ENCODE assay signal across 15 mouse cellular contexts in the genomic region with DNA sequence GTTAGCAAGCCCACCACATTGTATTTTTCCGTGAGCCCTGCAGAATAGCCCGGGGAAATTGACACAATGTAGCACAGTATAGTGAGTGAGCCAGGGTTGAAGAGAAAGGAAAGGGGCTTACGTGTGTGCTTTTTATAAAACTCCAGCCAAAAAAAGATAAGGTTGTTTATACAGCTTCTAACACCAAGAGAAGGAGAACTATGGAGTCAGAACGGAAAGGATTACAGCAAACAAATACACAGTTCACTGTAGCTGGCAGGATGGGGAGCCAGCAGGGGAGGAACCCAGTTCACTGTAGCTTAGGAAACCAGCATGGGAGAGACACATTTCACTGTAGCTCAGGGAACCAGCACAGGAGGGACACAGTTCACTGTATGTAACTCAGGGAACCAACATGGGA.
A peak's percentile ranks its signal among the peaks of the same experiment; 100 is the strongest.
DNase-seq lines count a peak whose midpoint lies in the region; ATAC-seq and TF ChIP-seq lines count a peak whose summit lies in the region.
"Had no signal": no experiment of that assay in that cellular context is flagged by ENCODE, and none has a peak within 500 bp of the region (broad histone marks: within the 10 kb centered on the region; RNA-seq: fewer than 3 reads in every experiment).

No protein-coding gene starts in this region.

- no peak for TF ChIP-seq EP300 in liver, postnatal 0 days (IDR thresholded peaks at IDR 0.05; ENCODE audit: low read depth)
- TF ChIP-seq EP300 in stomach, postnatal 0 days (optimal IDR thresholded peaks at IDR 0.05) = no peak

- 61% methylated on average over 4 of the region's 4 CpGs for whole genome bisulfite sequencing in hindbrain, embryonic 14.5 days
- 72% methylated on average over 4 of the region's 4 CpGs for WGBS in hindbrain, embryonic 11.5 days
- WGBS in liver, postnatal 0 days (ENCODE audit: insufficient replicate concordance) = 38% methylated on average over 4 of the region's 4 CpGs
- WGBS in stomach, postnatal 0 days = 12% methylated on average over 4 of the region's 4 CpGs

- H3K27me3 ChIP-seq in hindbrain, embryonic 14.5 days (ENCODE audit: control insufficient read depth, insufficient read depth, low read length) = no peaks in the 10 kb centered on the region
- no peaks in the 10 kb centered on the region for H3K27me3 ChIP-seq in hindbrain, embryonic 11.5 days (ENCODE audit: control insufficient read depth, insufficient read depth, low read length)
- no peaks in the 10 kb centered on the region for H3K27me3 ChIP-seq in liver, postnatal 0 days (ENCODE audit: insufficient read depth, low read length)
- H3K27me3 ChIP-seq in stomach, postnatal 0 days (ENCODE audit: control insufficient read depth, insufficient read depth, low read length) = no peaks in the 10 kb centered on the region
- H3K27me3 ChIP-seq: embryonic facial prominence, embryonic 15.5 days had no signal

- H3K9ac ChIP-seq in hindbrain, embryonic 14.5 days = no peak overlapping the region
- no peak overlapping the region for H3K9ac ChIP-seq in hindbrain, embryonic 11.5 days (ENCODE audit: low read depth, low read length)
- H3K9ac ChIP-seq in liver, postnatal 0 days (replicated peaks) = no peak overlapping the region
- H3K9ac ChIP-seq in stomach, postnatal 0 days (ENCODE audit: low read length) = no peak overlapping the region
- H3K9ac ChIP-seq: embryonic facial prominence, embryonic 15.5 days had no signal

- H3K4me1 ChIP-seq in hindbrain, embryonic 14.5 days (replicated peaks; ENCODE audit: control insufficient read depth, insufficient read depth, low read length) = no peaks in the 10 kb centered on the region
- no peaks in the 10 kb centered on the region for H3K4me1 ChIP-seq in hindbrain, embryonic 11.5 days (replicated peaks; ENCODE audit: control insufficient read depth, insufficient read depth, low read length)
- H3K4me1 ChIP-seq in liver, postnatal 0 days (ENCODE audit: insufficient read depth) = peaks cover 14% of the 10 kb centered on the region
- H3K4me1 ChIP-seq in stomach, postnatal 0 days (replicated peaks; ENCODE audit: control insufficient read depth, insufficient read depth) = peaks cover 5% of the 10 kb centered on the region

- ATAC-seq in hindbrain, embryonic 14.5 days (ENCODE audit: low FRiP score) = no peak
- no peak for ATAC-seq in hindbrain, embryonic 11.5 days (ENCODE audit: low FRiP score)
- peak; percentile 36 for ATAC-seq in liver, postnatal 0 days
- ATAC-seq in stomach, postnatal 0 days (ENCODE audit: low FRiP score, low TSS enrichment) = peak; percentile 83
- ATAC-seq: CD4-positive, CD25-positive, alpha-beta regulatory T cell, adult 4 months had no signal

- no peak for DNase-seq in hindbrain, embryonic 14.5 days (ENCODE audit: low spot score)
- no peak for DNase-seq in hindbrain, embryonic 11.5 days (ENCODE audit: low spot score)
- peak; percentile 16 for DNase-seq in testis, postnatal 14 days (ENCODE audit: low spot score)
- DNase-seq in testis, postnatal 10 days (ENCODE audit: low spot score) = no peak
- DNase-seq in liver, postnatal 0 days = no peak
- DNase-seq in stomach, postnatal 0 days (ENCODE audit: low spot score) = peak; percentile 55
- no peak for DNase-seq in right cerebral cortex, postnatal 4 days
- DNase-seq in urinary bladder, postnatal 25 days (ENCODE audit: low spot score) = no peak
- DNase-seq: cerebellum, adult 11 months; gastrocnemius, postnatal 10 days; kidney, postnatal 14 days; thymus, postnatal 36 days had no signal

- TF ChIP-seq CTCF in liver, postnatal 0 days (IDR thresholded peaks at IDR 0.05; ENCODE audit: low read depth) = no peak
- no peak for TF ChIP-seq CTCF in stomach, postnatal 0 days (IDR thresholded peaks at IDR 0.05; ENCODE audit: low read depth)

- H3K4me2 ChIP-seq in hindbrain, embryonic 14.5 days (replicated peaks) = no peak overlapping the region
- H3K4me2 ChIP-seq in hindbrain, embryonic 11.5 days (replicated peaks; ENCODE audit: low read depth, low read length) = no peak overlapping the region
- no peak overlapping the region for H3K4me2 ChIP-seq in liver, postnatal 0 days (ENCODE audit: low read depth, low read length)
- no peak overlapping the region for H3K4me2 ChIP-seq in stomach, postnatal 0 days (replicated peaks; ENCODE audit: low read depth)
- H3K4me2 ChIP-seq: embryonic facial prominence, embryonic 15.5 days had no signal

- H3K36me3 ChIP-seq in hindbrain, embryonic 14.5 days (replicated peaks; ENCODE audit: control insufficient read depth, insufficient read depth) = no peaks in the 10 kb centered on the region
- H3K36me3 ChIP-seq in hindbrain, embryonic 11.5 days (ENCODE audit: control insufficient read depth, insufficient read depth, low read length) = no peaks in the 10 kb centered on the region
- no peaks in the 10 kb centered on the region for H3K36me3 ChIP-seq in liver, postnatal 0 days (replicated peaks; ENCODE audit: insufficient read depth, low read length)
- H3K36me3 ChIP-seq in stomach, postnatal 0 days (ENCODE audit: control insufficient read depth, insufficient read depth, low read length) = no peaks in the 10 kb centered on the region
- H3K36me3 ChIP-seq: embryonic facial prominence, embryonic 15.5 days had no signal

- no peak overlapping the region for H3K4me3 ChIP-seq in hindbrain, embryonic 14.5 days (replicated peaks; ENCODE audit: low read length)
- no peak overlapping the region for H3K4me3 ChIP-seq in hindbrain, embryonic 11.5 days (ENCODE audit: low read depth, low read length)
- H3K4me3 ChIP-seq in liver, postnatal 0 days (ENCODE audit: low read depth, low read length) = no peak overlapping the region
- H3K4me3 ChIP-seq in stomach, postnatal 0 days (ENCODE audit: low read depth, low read length) = no peak overlapping the region
- H3K4me3 ChIP-seq: embryonic facial prominence, embryonic 15.5 days; myocyte had no signal

- no peaks in the 10 kb centered on the region for H3K9me3 ChIP-seq in hindbrain, embryonic 14.5 days (ENCODE audit: control insufficient read depth, low read length)
- no peaks in the 10 kb centered on the region for H3K9me3 ChIP-seq in hindbrain, embryonic 11.5 days (ENCODE audit: control insufficient read depth, low read length)
- no peaks in the 10 kb centered on the region for H3K9me3 ChIP-seq in liver, postnatal 0 days (ENCODE audit: low read length)
- H3K9me3 ChIP-seq in stomach, postnatal 0 days (ENCODE audit: control insufficient read depth, low read length) = no peaks in the 10 kb centered on the region; the same call in 1 of the 2 replicates
- H3K9me3 ChIP-seq: embryonic facial prominence, embryonic 15.5 days had no signal

- peak overlapping the region; percentile 34 for H3K27ac ChIP-seq in hindbrain, embryonic 14.5 days
- H3K27ac ChIP-seq in hindbrain, embryonic 11.5 days (ENCODE audit: low read depth, low read length) = no peak overlapping the region
- peak overlapping the region; percentile 58 for H3K27ac ChIP-seq in liver, postnatal 0 days (ENCODE audit: low read depth)
- H3K27ac ChIP-seq in stomach, postnatal 0 days (replicated peaks) = peak overlapping the region; percentile 67
- H3K27ac ChIP-seq: embryonic facial prominence, embryonic 15.5 days had no signal

Comparison
In these comparisons a context has a peak if more than half of its experiments do, and no peak if none do; other contexts are left out.
1. DNase-seq: peak in testis, postnatal 14 days (single experiment) and stomach, postnatal 0 days (single experiment); none in hindbrain, embryonic 14.5 days (single experiment), hindbrain, embryonic 11.5 days (single experiment), testis, postnatal 10 days (single experiment), liver, postnatal 0 days (single experiment), right cerebral cortex, postnatal 4 days (single experiment) and urinary bladder, postnatal 25 days (single experiment).
2. ATAC-seq: peak in liver, postnatal 0 days (single experiment) and stomach, postnatal 0 days (single experiment); none in hindbrain, embryonic 14.5 days (single experiment) and hindbrain, embryonic 11.5 days (single experiment).